Comparison of ENCODE assay signal across 9 mouse cellular contexts in genomic region chr7:44649990-44650389, GRCm38 (mm10). TPM values are rescaled to one million over a fixed set of nuclear protein-coding genes. Genes with fewer than 3 reads are reported as not detected.
DNase-seq lines count a peak whose midpoint lies in the region; ATAC-seq and TF ChIP-seq lines count a peak whose summit lies in the region.
"Had no signal": no experiment of that assay in that cellular context is flagged by ENCODE, and none has a peak within 500 bp of the region (broad histone marks: within the 10 kb centered on the region; RNA-seq: fewer than 3 reads in every experiment).

No protein-coding gene starts in this region.

- no peak overlapping the region for H3K27ac ChIP-seq in hindbrain, embryonic 14.5 days
- H3K27ac ChIP-seq in liver, embryonic 14.5 days = no peak overlapping the region
- H3K27ac ChIP-seq: heart, embryonic 15.5 days; neural tube, embryonic 12.5 days had no signal

- DNase-seq in lung, adult 2 months = peak; percentile 62
- DNase-seq in lung, postnatal 25 days (ENCODE audit: low spot score) = no peak
- DNase-seq in R1 (ENCODE audit: low read depth, low spot score) = peak; percentile 83
- DNase-seq in cerebellum, adult 9-10 months = peak; percentile 79
- peak; percentile 81 for DNase-seq in hindbrain, embryonic 14.5 days (ENCODE audit: low spot score)
- DNase-seq in liver, embryonic 14.5 days (ENCODE audit: low read depth in 3 of 3, low spot score in 3 of 3) = no peak
- peak; percentile 79 for DNase-seq in right cerebral cortex, postnatal 4 days

- no peak overlapping the region for H3K9ac ChIP-seq in hindbrain, embryonic 14.5 days
- H3K9ac ChIP-seq in liver, embryonic 14.5 days (replicated peaks) = no peak overlapping the region
- H3K9ac ChIP-seq: heart, embryonic 15.5 days; neural tube, embryonic 12.5 days had no signal

- TF ChIP-seq POLR2A in lung, adult 2 months (IDR thresholded peaks at IDR 0.05; ENCODE audit: borderline replicate concordance, extremely low read depth, low read depth, low read length) = no peak

- H3K4me3 ChIP-seq in lung, adult 2 months (replicated peaks; ENCODE audit: extremely low read depth, low read depth, low read length) = no peak overlapping the region
- H3K4me3 ChIP-seq in hindbrain, embryonic 14.5 days (replicated peaks; ENCODE audit: low read length) = no peak overlapping the region
- H3K4me3 ChIP-seq in liver, embryonic 14.5 days (ENCODE audit: insufficient read depth in 1 of 2, low read depth in 2 of 2, low read length in 2 of 2) = no peak overlapping the region
- H3K4me3 ChIP-seq: heart, embryonic 15.5 days; neural tube, embryonic 12.5 days had no signal

- H3K27me3 ChIP-seq in hindbrain, embryonic 14.5 days (ENCODE audit: control insufficient read depth, insufficient read depth, low read length) = peaks cover 7% of the 10 kb centered on the region
- H3K27me3 ChIP-seq in liver, embryonic 14.5 days (ENCODE audit: control insufficient read depth, insufficient read depth, low read length) = no peaks in the 10 kb centered on the region; the same call in 1 of the 2 replicates

- H3K4me1 ChIP-seq in lung, adult 2 months (ENCODE audit: control insufficient read depth, insufficient read depth, low read length) = 0 out of 2 replicates have a peak, but pooled peaks cover 2% of the 10 kb centered on the region
- peaks cover 6% of the 10 kb centered on the region; the same call in 1 of the 2 replicates for H3K4me1 ChIP-seq in hindbrain, embryonic 14.5 days (replicated peaks; ENCODE audit: control insufficient read depth, insufficient read depth, low read length)
- H3K4me1 ChIP-seq in liver, embryonic 14.5 days (replicated peaks; ENCODE audit: control insufficient read depth in 2 of 2, insufficient read depth in 2 of 2, low read length in 1 of 2) = no peaks in the 10 kb centered on the region
- H3K4me1 ChIP-seq: neural tube, embryonic 12.5 days had no signal

- ATAC-seq in hindbrain, embryonic 14.5 days (ENCODE audit: low FRiP score) = peak; percentile 70
- no peak for ATAC-seq in liver, embryonic 14.5 days (ENCODE audit: insufficient read depth)

- no peak overlapping the region for H3K4me2 ChIP-seq in hindbrain, embryonic 14.5 days (replicated peaks)
- H3K4me2 ChIP-seq in liver, embryonic 14.5 days (ENCODE audit: low read depth) = no peak overlapping the region
- H3K4me2 ChIP-seq: heart, embryonic 15.5 days; neural tube, embryonic 12.5 days had no signal

- H3K9me3 ChIP-seq in hindbrain, embryonic 14.5 days (ENCODE audit: control insufficient read depth, low read length) = no peaks in the 10 kb centered on the region
- no peaks in the 10 kb centered on the region for H3K9me3 ChIP-seq in liver, embryonic 14.5 days (ENCODE audit: control insufficient read depth, low read length)
- H3K9me3 ChIP-seq: heart, embryonic 15.5 days; neural tube, embryonic 12.5 days had no signal

- H3K36me3 ChIP-seq in hindbrain, embryonic 14.5 days (replicated peaks; ENCODE audit: control insufficient read depth, insufficient read depth) = no peaks in the 10 kb centered on the region
- no peaks in the 10 kb centered on the region for H3K36me3 ChIP-seq in liver, embryonic 14.5 days (replicated peaks; ENCODE audit: control insufficient read depth, insufficient read depth, low read depth)
- H3K36me3 ChIP-seq: heart, embryonic 15.5 days; neural tube, embryonic 12.5 days had no signal

- 11% methylated on average over 4 of the region's 4 CpGs for WGBS in lung, adult 2 months
- WGBS in hindbrain, embryonic 14.5 days = 13% methylated on average over 4 of the region's 4 CpGs
- WGBS in liver, embryonic 14.5 days (ENCODE audit: insufficient replicate concordance) = 9% methylated on average over 4 of the region's 4 CpGs

- peak; percentile 83 for TF ChIP-seq CTCF in lung, adult 2 months (IDR thresholded peaks at IDR 0.05; ENCODE audit: insufficient read depth, low read length)
- peak; percentile 82 for TF ChIP-seq CTCF in liver, embryonic 14.5 days (IDR thresholded peaks at IDR 0.05; ENCODE audit: low read depth)

- TF ChIP-seq EP300 in liver, embryonic 14.5 days (IDR thresholded peaks at IDR 0.05; ENCODE audit: low read depth) = no peak

RNA-seq across cellular contexts. Expression of gene Myh14, which starts 20.7 kb away (rescaled TPM):
- polyA plus RNA-seq in lung, adult 2 months (2012; rRNA removed) = 223 and 227 TPM in 2 replicates
- polyA plus RNA-seq in hindbrain, embryonic 14.5 days (2014; fragmentation: Nextera tagmentation; extraction: Ambion mirVana) = 4.2 and 5.0 TPM in 2 replicates
- 0.15 and 0.75 TPM in 2 replicates for polyA plus RNA-seq in liver, embryonic 14.5 days (2012; rRNA removed)
- 0.09 and 0.23 TPM in 2 replicates for polyA plus RNA-seq in liver, embryonic 14.5 days (2014; fragmentation: Nextera tagmentation; extraction: Ambion mirVana)

RNA-seq across cellular contexts. Expression of gene Izumo2, which starts 58.6 kb away (rescaled TPM):
- not detected in 2 replicates for polyA plus RNA-seq in lung, adult 2 months (2012; rRNA removed)
- not detected in 2 replicates for polyA plus RNA-seq in hindbrain, embryonic 14.5 days (2014; fragmentation: Nextera tagmentation; extraction: Ambion mirVana)
- polyA plus RNA-seq in liver, embryonic 14.5 days (2012; rRNA removed) = not detected in 2 replicates
- polyA plus RNA-seq in liver, embryonic 14.5 days (2014; fragmentation: Nextera tagmentation; extraction: Ambion mirVana) = not detected in 2 replicates
- polyA plus RNA-seq: heart, embryonic 15.5 days; neural tube, embryonic 12.5 days had no signal

RNA-seq across cellular contexts. Expression of gene Kcnc3, which starts 59.5 kb away (rescaled TPM):
- 36.0 and 42.5 TPM in 2 replicates for polyA plus RNA-seq in lung, adult 2 months (2012; rRNA removed)
- polyA plus RNA-seq in hindbrain, embryonic 14.5 days (2014; fragmentation: Nextera tagmentation; extraction: Ambion mirVana) = 7.2 and 8.6 TPM in 2 replicates
- polyA plus RNA-seq in liver, embryonic 14.5 days (2012; rRNA removed) = 0.16 and 0.24 TPM in 2 replicates
- polyA plus RNA-seq in liver, embryonic 14.5 days (2014; fragmentation: Nextera tagmentation; extraction: Ambion mirVana) = not detected in 2 replicates

Comparison
In these comparisons a context has a peak if more than half of its experiments do, and no peak if none do; other contexts are left out.
1. DNase-seq: peak in lung, adult 2 months (single experiment), R1 (single experiment), cerebellum, adult 9-10 months (single experiment), hindbrain, embryonic 14.5 days (single experiment) and right cerebral cortex, postnatal 4 days (single experiment); none in lung, postnatal 25 days (single experiment) and liver, embryonic 14.5 days (0 of 3).
2. RNA of gene Myh14, which starts 20.7 kb away (polyA plus RNA-seq): 223 to 227 TPM in lung, adult 2 months; 4.2 to 5.0 TPM in hindbrain, embryonic 14.5 days and 0.09 to 0.75 TPM in liver, embryonic 14.5 days; every median in the first group is over 10 times any median in the second.